Mouse (Mus musculus) ES-Bruce4 (cell line): Measurements from ENCODE around the gene Wdtc1.

Experiments
- CTCF ChIP-seq: IDR thresholded peaks from one replicate; pipeline ENCODE4 v1.8.1; 2011; ENCODE audit warnings: low read depth, low read length
- EP300 ChIP-seq: IDR thresholded peaks from 2 replicates; pipeline ENCODE4 v1.6.1; 2011; ENCODE audit warnings: low read depth, low read length; ENCODE audit not compliant: insufficient read depth
- POLR2A ChIP-seq: IDR thresholded peaks from one replicate; pipeline ENCODE4 v1.8.1; 2011; ENCODE audit warnings: low read length; ENCODE audit not compliant: insufficient read depth

DNA sequence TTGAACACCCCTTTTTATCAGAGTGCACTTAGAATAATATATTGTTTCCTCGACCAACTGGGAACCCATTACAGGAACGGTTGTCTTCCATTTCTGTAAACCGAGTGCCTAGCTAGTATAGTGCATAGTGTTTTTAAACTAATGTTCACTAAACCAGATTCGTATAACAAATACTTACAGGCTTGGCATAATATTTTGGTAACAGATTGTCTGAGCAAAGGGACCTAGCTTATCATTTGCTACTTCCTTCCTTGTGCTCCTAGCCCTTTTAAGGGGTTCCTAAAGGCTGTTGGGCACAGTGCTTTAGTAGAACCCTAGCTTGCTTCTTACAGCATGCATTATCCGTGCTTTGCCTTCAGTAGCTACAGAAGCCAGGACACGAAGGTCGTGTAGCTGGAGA is 71.8 kb downstream of the Wdtc1 start:
- TF ChIP-seq CTCF = no peak
- no peak for TF ChIP-seq EP300
- TF ChIP-seq POLR2A = no peak
